Mouse (Mus musculus) bone marrow, adult 2 months (tissue): ENCODE results near the gene Mrrf.

Experiments used
- CTCF ChIP-seq: fragments of 200-500 bp; IDR thresholded peaks from 2 replicates; pipeline ENCODE4 v1.5.1; 2011; ENCODE audit warnings: low read length, control low read depth; ENCODE audit not compliant: control insufficient read depth, insufficient read depth
- POLR2A ChIP-seq: fragments of 200-500 bp; IDR thresholded peaks from 2 replicates; pipeline ENCODE4 v1.6.1; 2011; ENCODE audit warnings: low read depth, mild to moderate bottlenecking, control low read depth, low read length, borderline replicate concordance; ENCODE audit not compliant: control insufficient read depth

- no peak for TF ChIP-seq POLR2A
- no peak for TF ChIP-seq CTCF
These were observed 84.7 kb downstream of the Mrrf start for GRCm38 (mm10) chr2:36220891-36221290.
